Mouse (Mus musculus) forebrain, embryonic 16.5 days (tissue): ENCODE measurements around the gene Fcrlb. TPM values are rescaled to one million over a fixed set of nuclear protein-coding genes. Genes with fewer than 3 reads are reported as not detected.

Source experiments
- ATAC-seq: fragments of 200-750 bp; cut with Nextera tagmentation; 2 replicates; pipeline ENCODE4 v1.8.0; 2017; ENCODE audit warnings: mild to moderate bottlenecking, moderate library complexity
- H3K27ac ChIP-seq: fragments of 300-500 bp; sonication (generic); 2 replicates; pipeline ENCODE4 v1.5.1; 2014; ENCODE audit warnings: low read length, control low read depth
- H3K27me3 ChIP-seq: fragments of 300-500 bp; sonication (generic); replicated peaks from 2 replicates; pipeline ENCODE4 v1.6.1; 2014; ENCODE audit warnings: low read length; ENCODE audit not compliant: control insufficient read depth, insufficient read depth
- H3K36me3 ChIP-seq: fragments of 300-500 bp; sonication (generic); 2 replicates; pipeline ENCODE4 v1.6.1; 2014; ENCODE audit not compliant: control insufficient read depth, insufficient read depth
- H3K4me1 ChIP-seq: fragments of 300-500 bp; sonication (generic); replicated peaks from 2 replicates; pipeline ENCODE4 v1.6.1; 2014; ENCODE audit warnings: low read length; ENCODE audit not compliant: control insufficient read depth, insufficient read depth
- H3K4me2 ChIP-seq: fragments of 300-500 bp; sonication (generic); 2 replicates; pipeline ENCODE4 v1.6.1; 2014; ENCODE audit warnings: mild to moderate bottlenecking, low read length, control low read depth
- H3K4me3 ChIP-seq: fragments of 300-500 bp; sonication (generic); replicated peaks from 2 replicates; pipeline ENCODE4 v1.5.1; 2014; ENCODE audit warnings: mild to moderate bottlenecking, low read length, control low read depth
- H3K9ac ChIP-seq: fragments of 300-500 bp; sonication (generic); replicated peaks from 2 replicates; pipeline ENCODE4 v1.6.1; 2014; ENCODE audit warnings: low read depth, low read length, control low read depth
- H3K9me3 ChIP-seq: fragments of 300-500 bp; sonication (generic); 2 replicates; pipeline ENCODE4 v1.6.1; 2016; ENCODE audit warnings: low read length; ENCODE audit not compliant: control insufficient read depth
- WGBS: fragments of 180-500 bp; shearing (Covaris S2); extraction: QIAGEN DNeasy Blood & Tissue Kit; methylation state at CpG from one replicate; pipeline ENCODE4 v1.1.7; 2014; 5-methylcytosine and 5-hydroxymethylcytosine counted together
- polyA plus RNA-seq: library from polyadenylated mRNA; unstranded; fragments of >200 nt; fragmentation: Nextera tagmentation; extraction: Ambion mirVana; gene quantifications from 2 replicates; pipeline ENCODE4 v1.2.1, GENCODE M21; 2015

Fcrlb gene
- polyA plus RNA-seq, 1 experiment from 2014 or later = 0.22 TPM

GRCm38 (mm10) chr1:170915657-170916056, 2.9 kb upstream of the Fcrlb start:
- Histone ChIP-seq H3K4me2 (no peak overlapping the region), H3K9me3 (no peaks in the 10 kb centered on the region), H3K27ac (no peak overlapping the region), H3K4me3 (no peak overlapping the region), H3K27me3 (no peaks in the 10 kb centered on the region), H3K4me1 (no peaks in the 10 kb centered on the region), H3K36me3 (no peaks in the 10 kb centered on the region), H3K9ac (no peak overlapping the region)
- 63% methylated on average over 5 of the region's 5 CpGs for WGBS
- no peak for ATAC-seq

- WGBS = 86% methylated on average over 11 of the region's 11 CpGs
- no peaks in the 10 kb centered on the region for H3K9me3 ChIP-seq
- H3K4me3 ChIP-seq = no peak overlapping the region
- no peak overlapping the region for H3K27ac ChIP-seq
- H3K36me3 ChIP-seq = no peaks in the 10 kb centered on the region
- no peak overlapping the region for H3K4me2 ChIP-seq
- no peak overlapping the region for H3K9ac ChIP-seq
- H3K27me3 ChIP-seq = peaks cover 19% of the 10 kb centered on the region
- no peak for ATAC-seq
- H3K4me1 ChIP-seq = peaks cover 12% of the 10 kb centered on the region
Observed at GRCm38 (mm10) chr1:170911907-170912660, 657 bp downstream of the Fcrlb start.

- Histone ChIP-seq H3K27ac (no peak overlapping the region), H3K27me3 (peaks cover 25% of the 10 kb centered on the region)
Observed at GRCm38 (mm10) chr1:170908341-170908740, 4.4 kb downstream of the Fcrlb start.

GRCm38 (mm10) chr1:170907456-170908191, 5.1 kb downstream of the Fcrlb start:
- under 1% methylated on average over 66 of the region's 71 CpGs for WGBS
- peaks cover 12% of the 10 kb centered on the region for H3K4me1 ChIP-seq
- ATAC-seq = peak; percentile 89
- H3K4me2 ChIP-seq = peak overlapping the region; percentile 98
- H3K36me3 ChIP-seq = no peaks in the 10 kb centered on the region
- H3K9me3 ChIP-seq = no peaks in the 10 kb centered on the region
- H3K9ac ChIP-seq = peak overlapping the region; percentile 65
- peaks cover 28% of the 10 kb centered on the region for H3K27me3 ChIP-seq
- no peak overlapping the region for H3K27ac ChIP-seq
- peak overlapping the region; percentile 66 for H3K4me3 ChIP-seq

More at GRCm38 (mm10) chr1:170908341-170908740, 4.4 kb downstream of the Fcrlb start:
- peak; percentile 74 for ATAC-seq
- Histone ChIP-seq H3K4me3 (peak overlapping the region; percentile 66), H3K36me3 (no peaks in the 10 kb centered on the region), H3K9me3 (no peaks in the 10 kb centered on the region), H3K4me2 (peak overlapping the region; percentile 98), H3K4me1 (peaks cover 12% of the 10 kb centered on the region), H3K9ac (peak overlapping the region; percentile 65)
- 3% methylated on average over 21 of the region's 21 CpGs for WGBS

- WGBS = 24% methylated on average over 11 of the region's 11 CpGs
- no peak for ATAC-seq
- H3K36me3 ChIP-seq = no peaks in the 10 kb centered on the region
- peak overlapping the region; percentile 65 for H3K9ac ChIP-seq
- peaks cover 28% of the 10 kb centered on the region for H3K27me3 ChIP-seq
- H3K4me3 ChIP-seq = peak overlapping the region; percentile 66
- H3K27ac ChIP-seq = no peak overlapping the region
- peak overlapping the region; percentile 98 for H3K4me2 ChIP-seq
- peaks cover 12% of the 10 kb centered on the region for H3K4me1 ChIP-seq
- no peaks in the 10 kb centered on the region for H3K9me3 ChIP-seq
Observed at GRCm38 (mm10) chr1:170907111-170907455, 5.7 kb downstream of the Fcrlb start.

GRCm38 (mm10) chr1:170903485-170903884, 9.3 kb downstream of the Fcrlb start:
- Histone ChIP-seq H3K4me3 (no peak overlapping the region), H3K4me1 (peaks cover 10% of the 10 kb centered on the region), H3K9me3 (no peaks in the 10 kb centered on the region), H3K27me3 (peaks cover 24% of the 10 kb centered on the region), H3K4me2 (no peak overlapping the region), H3K9ac (no peak overlapping the region), H3K36me3 (no peaks in the 10 kb centered on the region), H3K27ac (no peak overlapping the region)
- 78% methylated on average over 5 of the region's 5 CpGs for WGBS
- ATAC-seq = no peak

GRCm38 (mm10) chr1:170901536-170902238, 11.1 kb downstream of the Fcrlb start:
- Histone ChIP-seq H3K9ac (no peak overlapping the region), H3K27ac (no peak overlapping the region), H3K4me3 (no peak overlapping the region), H3K9me3 (no peaks in the 10 kb centered on the region), H3K36me3 (no peaks in the 10 kb centered on the region), H3K4me2 (no peak overlapping the region), H3K27me3 (peaks cover 11% of the 10 kb centered on the region), H3K4me1 (no peaks in the 10 kb centered on the region)
- peak; percentile 73 for ATAC-seq
- 29% methylated on average over 10 of the region's 10 CpGs for WGBS

GRCm38 (mm10) chr1:170900799-170901467, 11.8 kb downstream of the Fcrlb start:
- Histone ChIP-seq H3K4me2 (0 out of 2 replicates have a peak overlapping the region, but pooled peaks have one; percentile 19), H3K27me3 (peaks cover 6% of the 10 kb centered on the region), H3K4me3 (no peak overlapping the region), H3K9me3 (no peaks in the 10 kb centered on the region), H3K27ac (no peak overlapping the region), H3K9ac (no peak overlapping the region), H3K36me3 (no peaks in the 10 kb centered on the region), H3K4me1 (no peaks in the 10 kb centered on the region)
- 41% methylated on average over 10 of the region's 10 CpGs for WGBS
- peak; percentile 47 for ATAC-seq
